Mouse (Mus musculus) embryo, embryonic 10.5 days (tissue): ENCODE results near the gene Slc41a3.
A peak's percentile ranks its signal among the peaks of the same experiment; 100 is the strongest.
"Not testable (repeated sequence)": the region's sequence is repeated elsewhere in the genome, so short reads cannot be mapped to it uniquely, and the experiment has no call there.

Experiments
- DNase-seq: peaks from one replicate; pipeline ENCODE4 v3.0.0-alpha.2; 2015; ENCODE audit warnings: low spot score

The Slc41a3 gene

DNA sequence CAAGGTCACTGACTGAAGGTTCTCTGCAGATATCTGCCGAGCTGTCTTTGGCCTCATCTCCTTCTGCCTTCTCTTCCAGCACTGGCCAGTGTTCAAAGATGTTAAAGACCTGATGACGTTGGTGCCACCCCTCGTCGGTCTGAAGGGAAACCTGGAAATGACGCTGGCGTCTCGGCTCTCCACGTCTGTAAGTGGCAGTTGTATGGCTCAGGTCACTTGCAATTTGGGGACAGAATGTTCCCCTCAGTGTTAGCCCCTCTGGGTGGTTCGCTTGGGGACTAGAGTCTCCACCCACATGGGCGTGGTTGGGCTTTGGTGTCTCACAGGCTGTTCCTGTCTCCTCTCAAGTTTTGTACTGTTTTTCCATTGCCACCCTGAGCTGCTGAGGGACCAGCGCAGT is 20.2 kb downstream of the Slc41a3 start:
- no peak for DNase-seq

DNA sequence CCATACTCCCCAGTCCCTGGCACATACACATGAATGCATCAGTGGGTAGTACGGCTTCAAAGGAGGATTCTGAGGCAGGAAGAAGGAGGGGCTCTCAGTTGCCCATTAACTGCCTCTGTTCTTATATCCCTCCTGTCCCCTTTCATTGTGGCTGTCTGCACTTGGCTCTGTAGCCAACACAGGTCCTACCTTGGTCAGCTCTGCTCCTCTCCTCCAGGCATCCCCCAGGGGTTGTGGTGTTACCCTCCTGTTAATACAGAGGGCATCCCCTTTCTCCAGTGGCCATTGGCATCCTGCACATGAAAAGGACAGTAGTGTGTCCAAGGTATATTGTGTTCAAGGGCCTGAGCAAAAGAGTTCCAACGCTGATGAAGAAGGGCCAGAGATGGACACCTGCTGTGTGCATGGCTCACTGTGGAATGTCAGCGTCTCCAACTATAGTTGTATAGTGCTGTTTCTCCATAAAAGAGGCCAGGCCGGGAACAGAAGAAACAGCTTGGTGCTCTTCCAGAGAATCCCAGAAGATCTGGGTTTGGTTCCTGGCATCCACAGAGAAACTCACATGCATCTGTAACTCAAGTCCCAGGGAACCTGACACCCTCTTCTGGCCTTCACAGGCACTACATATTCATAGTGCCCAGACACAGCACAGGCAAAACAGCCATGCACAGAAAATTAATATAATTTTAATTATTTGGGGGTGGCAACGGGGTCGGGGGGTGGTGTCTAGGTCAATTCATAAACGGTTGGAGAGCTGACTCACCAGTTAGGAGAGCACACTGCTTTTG is 20.9 kb downstream of the Slc41a3 start:
- no peak for DNase-seq

DNA sequence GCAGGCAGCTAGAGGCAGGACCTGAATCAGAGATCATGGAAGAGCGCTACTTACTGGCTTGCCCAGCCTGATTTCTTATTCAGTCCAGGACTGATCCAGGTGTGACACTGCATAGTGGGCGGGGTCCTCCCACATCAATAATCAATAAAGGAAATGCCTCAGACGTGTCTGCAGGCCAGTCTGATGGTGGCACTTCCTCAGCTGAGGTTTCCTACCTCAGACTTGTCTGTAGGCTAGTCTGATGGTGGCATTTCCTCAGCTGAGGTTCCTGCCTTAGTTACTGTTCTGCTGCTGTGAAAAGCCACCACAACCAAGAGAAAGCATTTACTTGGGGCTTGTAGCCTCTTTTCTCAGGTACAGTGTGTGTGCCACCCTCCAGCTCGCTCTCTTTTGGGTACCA is 23.0 kb downstream of the Slc41a3 start:
- no peak for DNase-seq

DNA sequence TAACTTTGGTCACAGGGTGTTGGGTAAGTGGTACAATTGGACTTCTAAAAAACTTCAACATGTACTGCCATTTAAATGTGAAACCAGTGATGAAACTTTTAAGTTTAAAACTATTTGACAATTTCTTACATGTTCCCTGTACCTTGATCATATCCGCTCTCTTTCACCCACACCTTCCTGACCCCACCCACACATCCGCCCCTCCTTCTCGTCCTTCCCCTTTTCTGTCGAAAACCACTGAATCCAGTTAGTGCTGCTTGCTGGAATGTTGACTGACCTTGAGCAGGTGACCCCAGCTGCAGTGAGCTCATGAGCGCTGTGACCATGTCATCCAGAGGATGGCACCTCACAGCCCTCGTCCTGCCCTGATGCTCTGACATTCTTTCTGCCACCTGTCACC is 25.0 kb downstream of the Slc41a3 start:
- no peak for DNase-seq

DNA sequence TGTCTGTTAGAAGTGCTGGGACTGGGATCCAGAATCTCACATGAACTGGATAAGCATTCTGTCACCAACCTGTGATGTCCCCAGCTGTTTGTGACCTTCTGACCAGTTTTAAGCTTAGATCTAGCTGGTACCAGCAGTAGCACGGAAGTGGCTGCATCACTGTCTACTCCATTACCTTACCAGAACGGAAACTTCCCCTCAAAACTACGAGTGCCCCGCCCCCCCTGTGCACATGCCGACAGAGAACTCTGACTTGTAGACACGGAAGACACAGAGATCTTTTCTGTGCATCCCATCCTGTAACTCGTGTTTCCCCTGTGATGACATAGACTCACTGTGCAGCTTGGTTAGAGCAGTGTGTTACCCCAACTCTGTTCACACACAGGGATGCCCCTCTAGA is 25.9 kb downstream of the Slc41a3 start:
- DNase-seq, result no peak

DNA sequence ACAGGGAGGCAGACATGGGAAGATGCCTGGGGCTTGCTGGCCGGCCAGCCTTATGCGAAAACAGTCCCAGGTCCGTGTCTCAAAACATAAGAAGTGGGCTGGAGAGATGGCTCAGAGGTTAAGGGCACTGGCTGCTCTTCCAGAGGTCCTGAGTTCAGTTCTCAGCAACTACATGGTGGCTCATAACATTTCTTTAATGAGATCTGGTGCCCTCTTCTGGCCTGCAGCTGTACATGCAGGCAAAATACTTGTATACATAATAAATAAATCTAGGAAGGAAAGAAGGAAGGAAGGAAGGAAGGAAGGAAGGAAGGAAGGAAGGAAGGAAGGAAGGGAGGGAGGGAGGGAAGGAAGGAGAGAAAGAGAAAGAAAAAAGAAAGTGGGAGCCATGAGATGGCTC is 28.0 kb downstream of the Slc41a3 start:
- not testable (repeated sequence) for DNase-seq

DNA sequence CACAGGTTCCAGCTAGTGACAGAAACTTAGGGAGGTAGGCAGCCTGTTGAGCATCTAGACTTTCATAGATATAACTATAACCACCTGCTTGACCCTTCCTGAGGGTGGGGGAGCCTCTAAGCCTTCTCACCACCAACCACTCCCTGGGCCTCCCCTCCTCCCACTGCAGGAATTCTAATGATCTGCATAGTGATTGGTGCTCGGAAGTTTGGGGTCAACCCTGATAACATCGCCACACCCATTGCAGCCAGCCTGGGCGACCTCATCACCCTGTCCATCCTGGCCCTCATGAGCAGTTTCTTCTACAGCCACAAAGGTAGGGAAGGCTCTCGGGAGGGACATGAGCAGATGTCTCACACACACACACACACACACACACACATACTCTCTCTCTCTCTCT is 30.6 kb downstream of the Slc41a3 start:
- DNase-seq, result no peak

DNA sequence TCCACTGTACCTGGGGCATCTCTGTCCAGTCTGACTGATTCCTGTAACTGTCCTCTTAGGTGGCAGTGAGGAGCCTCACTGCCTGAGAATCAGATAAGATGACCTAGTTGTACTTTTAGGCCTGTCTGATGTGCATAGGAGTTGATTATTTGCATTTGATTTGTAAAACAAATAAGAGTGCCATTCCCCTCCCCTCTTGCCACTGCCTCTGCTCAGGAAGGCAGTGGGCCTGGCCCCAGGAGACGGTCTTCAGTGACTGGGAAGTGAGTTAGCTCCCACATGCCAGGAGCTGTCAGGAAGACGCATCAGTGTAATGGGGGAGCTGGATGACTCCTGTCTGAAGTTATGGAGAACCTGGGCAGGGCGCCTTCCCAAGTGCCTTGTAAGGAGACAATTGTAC is 31.1 kb downstream of the Slc41a3 start:
- no peak for DNase-seq

DNA sequence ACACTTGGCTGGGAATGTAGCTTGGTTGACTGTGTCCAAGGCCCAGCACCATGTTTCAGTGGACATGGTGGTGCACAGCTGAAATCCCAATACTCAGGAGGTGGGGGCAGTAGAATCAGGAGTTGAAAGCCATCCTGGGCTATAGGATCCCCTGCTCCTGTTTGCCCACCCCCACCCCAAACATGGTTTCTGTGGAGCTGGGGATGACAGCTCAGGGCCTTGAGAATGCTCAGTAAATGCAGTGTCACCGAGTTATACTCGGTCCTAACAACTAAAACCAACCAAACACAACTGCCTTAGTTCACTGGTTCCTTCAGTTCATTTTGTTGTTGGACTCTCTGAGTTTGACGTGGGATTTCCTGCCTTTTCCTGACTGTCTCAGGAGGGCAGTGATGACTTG is 38.5 kb downstream of the Slc41a3 start:
- no peak for DNase-seq

DNA sequence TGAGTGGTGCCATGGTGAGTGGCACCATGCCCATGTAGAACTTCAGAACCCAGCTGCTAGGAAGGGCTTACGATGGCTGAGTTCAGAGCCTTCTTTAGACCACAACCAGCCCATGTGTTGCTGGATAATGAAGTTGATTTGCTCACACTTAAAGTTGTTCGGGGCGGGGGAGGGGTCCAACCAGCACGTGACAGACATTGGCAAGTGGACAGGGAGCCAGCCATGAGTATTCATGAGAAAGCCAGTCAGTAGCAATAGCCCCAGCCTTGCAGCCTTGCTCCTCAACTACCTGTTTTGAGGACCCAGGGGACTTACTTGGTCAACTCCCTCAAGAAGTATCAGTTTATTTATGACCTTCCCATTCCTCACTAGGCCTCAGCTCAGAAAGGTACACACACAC is 40.4 kb downstream of the Slc41a3 start:
- no peak for DNase-seq

DNA sequence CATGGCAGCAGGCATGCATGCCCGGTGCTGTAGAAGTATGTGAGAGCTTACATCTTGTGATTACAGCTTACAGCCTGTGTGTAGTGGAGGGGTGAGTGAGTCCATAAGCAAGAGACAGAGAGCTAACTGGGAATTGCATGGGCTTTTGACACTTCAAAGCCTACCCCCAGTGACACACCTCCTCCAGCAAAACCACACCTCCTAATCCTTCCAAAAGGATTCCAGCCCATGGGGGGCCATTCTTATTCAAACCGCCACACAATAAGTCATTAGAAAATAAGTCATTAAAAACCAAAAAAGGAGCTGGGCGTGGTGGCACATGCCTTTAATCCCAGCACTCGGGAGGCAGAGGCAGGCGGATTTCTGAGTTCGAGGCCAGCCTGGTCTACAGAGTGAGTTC is 43.9 kb downstream of the Slc41a3 start:
- DNase-seq, result no peak

DNA sequence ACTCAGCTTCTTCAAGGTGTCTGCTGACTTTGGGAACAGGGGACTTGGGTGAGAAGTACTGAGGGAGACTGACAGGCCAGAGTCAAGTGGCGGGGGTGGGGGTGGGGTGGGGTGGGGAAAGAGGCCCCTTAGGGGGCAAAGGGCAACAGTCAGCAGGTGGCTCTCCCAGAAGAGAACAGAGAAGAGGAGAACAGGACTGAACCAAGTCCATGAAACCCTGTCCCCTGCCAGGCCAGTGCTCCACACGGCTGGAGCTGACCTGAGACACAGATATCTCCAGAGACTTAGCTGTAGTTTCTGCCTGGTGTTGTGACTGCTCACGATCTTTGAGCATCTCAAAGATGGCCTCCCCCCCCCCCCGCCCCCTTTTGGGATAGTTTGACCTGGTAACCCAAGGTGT is 44.8 kb downstream of the Slc41a3 start:
- no peak for DNase-seq

DNA sequence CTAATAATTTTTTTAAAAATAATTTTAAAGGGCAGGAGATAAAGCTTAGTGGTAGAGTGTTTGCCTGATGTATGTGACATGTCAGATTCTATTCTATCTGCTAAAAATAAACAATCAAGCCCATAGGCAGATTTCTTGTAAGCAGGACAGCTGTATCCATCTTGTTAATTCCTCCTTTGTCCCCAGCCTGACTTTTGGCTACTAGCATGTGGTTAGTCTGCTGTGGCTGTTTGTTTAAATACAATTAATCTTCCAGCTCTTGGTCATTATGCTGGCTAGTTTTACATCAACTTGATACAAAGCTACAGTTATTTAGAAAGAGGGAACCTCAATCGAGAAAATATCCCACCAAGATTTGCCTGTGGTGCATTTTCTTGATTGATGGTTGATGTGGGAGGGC is 46.1 kb downstream of the Slc41a3 start:
- DNase-seq, result no peak

DNA sequence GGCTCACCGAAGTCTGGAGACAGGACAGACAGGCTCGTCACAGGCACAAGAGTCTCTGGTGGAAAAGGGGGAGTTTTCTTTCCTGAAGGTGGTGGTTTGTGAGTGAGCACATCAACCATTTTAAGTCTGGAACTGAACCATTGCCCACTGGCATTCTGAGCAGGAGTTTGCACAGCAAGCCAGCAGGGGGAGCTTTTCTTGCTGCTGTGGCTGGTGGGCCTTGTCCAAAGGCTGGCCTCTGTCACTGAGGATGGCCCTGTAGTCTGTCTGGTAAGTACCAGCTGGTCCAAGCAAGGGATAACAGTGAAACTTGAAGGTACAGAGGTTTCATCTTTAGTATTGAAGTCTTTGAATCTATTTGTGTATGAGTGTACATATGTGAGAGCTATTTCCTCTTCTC is 49.2 kb downstream of the Slc41a3 start:
- peak; percentile 59 for DNase-seq

DNA sequence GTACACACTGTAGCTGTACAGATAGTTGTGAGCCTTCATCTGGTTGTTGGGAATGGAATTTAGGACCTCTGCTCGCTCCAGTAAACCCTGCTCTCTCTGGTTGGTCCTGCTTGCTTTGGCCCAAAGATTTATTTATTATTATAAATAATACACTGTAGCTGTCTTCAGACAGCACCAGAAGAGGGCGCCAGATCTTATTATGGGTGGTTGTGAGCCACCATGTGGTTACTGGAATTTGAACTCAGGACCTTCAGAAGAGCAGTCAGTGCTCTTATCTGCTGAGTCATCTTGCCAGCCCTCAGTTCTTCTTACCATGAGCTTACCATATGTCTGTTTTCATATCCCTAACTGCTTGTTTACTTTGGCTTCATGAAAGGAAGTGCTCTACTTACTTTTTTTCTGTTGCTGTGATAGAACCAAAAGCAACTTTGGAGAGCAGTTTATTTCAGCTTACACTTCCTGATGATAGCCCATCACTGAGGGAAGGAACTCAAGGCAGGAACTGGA is 51.9 kb downstream of the Slc41a3 start:
- DNase-seq, result not testable (repeated sequence)

DNA sequence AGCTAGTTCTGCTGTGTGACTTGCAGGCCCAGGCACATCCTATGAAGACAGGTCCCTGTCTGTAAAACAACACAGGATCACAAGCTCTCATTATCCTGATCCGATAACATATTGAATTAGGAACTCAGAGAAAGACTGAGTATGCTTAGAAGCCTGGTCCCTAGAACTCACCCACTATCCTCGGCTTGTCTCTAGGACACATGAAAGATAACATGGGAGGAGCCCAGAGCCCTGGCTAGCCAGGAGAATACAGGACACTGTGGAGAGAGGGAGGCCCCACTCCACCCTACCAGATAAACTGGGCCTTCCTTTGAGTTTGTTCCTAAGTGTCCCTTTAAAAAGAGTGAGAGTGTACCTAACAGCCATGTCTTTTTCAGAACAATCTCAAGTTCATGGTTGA is 55.4 kb downstream of the Slc41a3 start:
- DNase-seq, result no peak

DNA sequence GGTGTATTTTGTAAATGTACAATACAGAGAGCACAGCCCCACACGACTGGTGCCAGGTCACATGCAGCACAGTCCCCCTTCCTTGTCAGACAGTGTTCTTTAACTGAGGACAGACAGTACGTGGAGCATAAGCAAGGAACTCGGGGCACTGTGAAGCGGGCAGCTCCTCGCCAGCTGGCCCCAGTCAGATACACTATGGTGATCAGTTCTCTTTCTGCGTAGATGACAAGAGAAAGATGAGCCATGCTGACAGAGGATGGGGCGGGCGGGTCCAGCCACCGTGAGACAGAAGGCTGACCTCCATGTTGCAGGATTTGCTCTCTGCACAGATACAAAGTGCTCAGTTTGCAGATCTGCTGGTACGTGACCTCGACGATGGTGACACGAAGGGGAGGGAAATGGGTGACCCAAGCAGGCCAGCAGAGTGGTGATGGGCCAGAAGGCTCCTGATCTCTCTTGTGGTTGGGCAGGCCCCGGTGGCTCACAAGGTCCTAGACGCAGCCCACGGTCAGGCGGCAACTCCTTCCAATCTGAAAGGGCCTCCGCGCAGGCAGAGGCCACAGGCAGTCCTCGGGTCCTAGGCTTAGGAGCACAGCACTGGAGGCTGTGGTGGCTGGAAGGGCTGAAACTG is 56.0 kb downstream of the Slc41a3 start:
- DNase-seq, result no peak

DNA sequence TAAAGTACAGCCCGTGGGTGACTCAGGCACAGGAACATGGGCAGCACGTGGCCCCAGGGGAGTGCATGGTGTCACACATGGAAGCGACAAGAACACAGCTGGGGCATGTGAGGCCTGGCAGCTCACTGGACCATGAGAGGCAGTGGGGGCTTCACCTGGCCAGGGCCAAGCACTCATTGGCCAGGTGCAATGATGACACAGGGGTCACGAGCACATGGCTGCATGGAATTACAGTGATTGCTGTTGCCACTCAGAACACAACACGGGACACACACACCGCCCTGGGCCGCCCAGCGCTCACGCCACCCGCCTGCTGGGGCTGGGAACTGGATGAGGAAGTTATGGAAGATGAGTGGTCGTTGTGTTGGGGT is 56.5 kb downstream of the Slc41a3 start:
- DNase-seq, result no peak

DNA sequence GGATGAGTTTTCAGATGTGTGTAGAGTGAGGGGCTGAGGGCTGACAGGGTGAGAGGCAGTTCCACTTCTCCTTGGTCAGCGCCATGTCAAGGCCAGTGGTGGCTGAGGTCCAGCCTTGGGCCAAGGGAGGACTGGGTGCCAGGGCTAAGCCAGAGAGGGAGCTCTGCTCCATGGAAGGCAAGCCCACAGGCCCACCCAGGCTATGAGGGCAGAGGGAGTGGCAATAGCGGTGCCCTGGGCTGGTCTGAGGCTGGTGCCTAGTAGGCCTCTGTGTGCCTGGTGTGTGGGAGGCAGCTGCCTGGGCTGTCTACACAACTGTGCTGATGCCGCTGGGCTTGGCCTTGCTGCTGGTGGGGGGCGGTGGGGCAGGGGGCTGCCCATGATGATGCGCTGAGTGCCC is 57.6 kb downstream of the Slc41a3 start:
- no peak for DNase-seq

DNA sequence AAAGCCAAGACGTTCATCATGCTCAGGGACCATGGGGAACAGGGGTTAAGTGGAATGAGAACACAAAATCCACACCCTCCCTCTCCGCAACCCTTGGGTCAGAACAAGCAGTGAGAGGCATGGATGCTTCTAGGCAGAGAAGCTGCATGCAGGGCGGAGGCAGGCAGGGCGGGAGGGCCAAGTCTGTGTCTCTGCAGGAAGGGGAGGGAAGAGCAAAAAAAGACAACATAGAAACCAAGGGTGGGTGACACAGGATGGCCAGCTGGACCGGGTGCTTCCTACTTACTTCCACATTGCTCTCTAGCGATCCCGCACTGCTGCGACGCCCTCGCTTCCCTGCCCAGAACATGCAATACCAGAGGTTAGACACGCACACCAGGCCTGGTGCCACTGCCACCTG is 59.2 kb downstream of the Slc41a3 start:
- no peak for DNase-seq

DNA sequence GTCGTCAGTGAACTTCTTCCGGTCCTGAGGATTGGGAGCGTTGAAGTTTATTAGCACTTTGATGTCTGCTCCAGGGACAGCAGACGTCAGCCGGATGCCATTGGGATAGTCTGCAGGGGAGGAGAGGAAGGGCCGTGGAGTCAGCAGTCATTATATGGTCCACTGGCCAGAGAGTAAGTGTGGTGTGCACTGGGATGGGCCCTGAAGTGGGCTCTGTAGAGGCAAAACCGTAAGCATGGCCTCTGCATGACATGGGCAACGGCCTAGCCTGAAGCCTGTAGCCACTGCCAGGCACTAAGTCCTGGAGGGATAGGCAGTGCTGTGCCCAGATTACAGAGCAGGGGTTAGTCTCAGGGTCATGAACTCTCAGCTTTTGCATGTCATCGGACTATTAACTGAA is 64.2 kb downstream of the Slc41a3 start:
- no peak for DNase-seq

DNA sequence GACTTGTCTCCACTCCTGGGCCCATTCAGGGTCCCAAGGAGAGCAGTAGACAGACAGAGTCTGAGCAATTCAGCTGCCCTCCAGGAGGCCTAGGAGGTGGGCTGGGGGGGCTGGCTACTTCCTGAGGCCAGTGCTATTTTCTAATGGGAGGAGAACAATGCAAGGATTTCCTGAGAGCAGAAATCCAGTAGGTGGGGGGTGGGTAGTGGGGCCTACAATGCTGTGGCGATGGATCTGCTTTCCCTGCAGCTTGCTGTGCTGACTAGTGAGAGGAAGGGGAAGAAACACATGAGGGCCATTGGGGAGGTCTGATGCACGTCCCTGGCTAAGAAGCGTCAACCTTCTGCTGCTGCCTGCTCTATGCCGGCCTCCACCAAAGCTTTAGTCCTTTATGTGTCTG is 74.2 kb downstream of the Slc41a3 start:
- DNase-seq, result no peak

DNA sequence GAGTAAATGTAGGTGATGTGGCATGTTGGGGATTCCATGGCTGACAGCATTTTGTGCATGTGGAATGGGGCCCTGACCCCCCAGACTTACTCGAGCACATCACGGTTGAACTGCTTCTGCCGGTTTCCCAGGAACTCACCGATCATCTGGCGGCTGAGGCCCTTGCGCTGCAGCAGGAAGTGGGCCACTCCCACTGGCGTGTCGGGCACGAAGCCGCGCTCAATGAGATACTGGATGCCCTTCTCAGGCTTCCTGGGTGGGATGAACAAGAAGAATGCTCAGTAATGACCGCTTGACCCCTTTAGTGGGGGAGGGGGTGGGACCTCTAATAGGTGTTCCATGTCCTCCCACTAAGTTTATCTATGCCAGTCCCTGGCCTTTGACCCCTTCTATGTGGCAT is 75.9 kb downstream of the Slc41a3 start:
- DNase-seq, result no peak
